ENCODE assay signal across 10 mouse cellular contexts in genomic region chr9:35318537-35319172, GRCm38 (mm10). TPM values are rescaled to one million over a fixed set of nuclear protein-coding genes. Genes with fewer than 3 reads are reported as not detected.
DNase-seq lines count a peak whose midpoint lies in the region; ATAC-seq and TF ChIP-seq lines count a peak whose summit lies in the region.
"Had no signal": no experiment of that assay in that cellular context is flagged by ENCODE, and none has a peak within 500 bp of the region (broad histone marks: within the 10 kb centered on the region; RNA-seq: fewer than 3 reads in every experiment).

No protein-coding gene starts in this region.

- peak overlapping the region; percentile 46; the same call in 1 of the 2 replicates for H3K27ac ChIP-seq in intestine, postnatal 0 days (ENCODE audit: low read depth, low read length)
- H3K27ac ChIP-seq in limb, embryonic 14.5 days (replicated peaks; ENCODE audit: low read depth, low read length) = peak overlapping the region; percentile 21; the same call in 1 of the 2 replicates
- H3K27ac ChIP-seq: liver, embryonic 13.5 days had no signal

- H3K4me2 ChIP-seq in intestine, postnatal 0 days (replicated peaks; ENCODE audit: low read depth) = peak overlapping the region; percentile 55
- no peak overlapping the region for H3K4me2 ChIP-seq in limb, embryonic 14.5 days (replicated peaks; ENCODE audit: low read depth, low read length, severe bottlenecking)
- H3K4me2 ChIP-seq: liver, embryonic 13.5 days had no signal

- no peak overlapping the region for H3K9ac ChIP-seq in intestine, postnatal 0 days (ENCODE audit: low read depth, low read length)
- H3K9ac ChIP-seq in limb, embryonic 14.5 days (ENCODE audit: low read depth, low read length, severe bottlenecking) = no peak overlapping the region
- H3K9ac ChIP-seq: liver, embryonic 13.5 days had no signal

- no peak for TF ChIP-seq CTCF in brain, embryonic 14.5 days (IDR thresholded peaks at IDR 0.05; ENCODE audit: borderline replicate concordance, extremely low read depth, insufficient read depth, insufficient read length)
- no peak for TF ChIP-seq CTCF in intestine, postnatal 0 days (IDR thresholded peaks at IDR 0.05; ENCODE audit: low read depth)

- peaks cover 3% of the 10 kb centered on the region; the same call in 1 of the 2 replicates for H3K27me3 ChIP-seq in intestine, postnatal 0 days (replicated peaks; ENCODE audit: control insufficient read depth, insufficient read depth, low read length)
- no peaks in the 10 kb centered on the region for H3K27me3 ChIP-seq in limb, embryonic 14.5 days (ENCODE audit: control insufficient read depth, insufficient read depth, low read length)
- H3K27me3 ChIP-seq: liver, embryonic 13.5 days had no signal

- no peaks in the 10 kb centered on the region for H3K9me3 ChIP-seq in intestine, postnatal 0 days (ENCODE audit: control insufficient read depth)
- H3K9me3 ChIP-seq in limb, embryonic 14.5 days (ENCODE audit: control insufficient read depth, low read length) = no peaks in the 10 kb centered on the region
- H3K9me3 ChIP-seq: liver, embryonic 13.5 days had no signal

- DNase-seq in embryo, embryonic 10 days (ENCODE audit: low spot score) = peak; percentile 66
- DNase-seq in embryo, embryonic 9.5 days (ENCODE audit: extremely low spot score) = no peak
- peak; percentile 86 for DNase-seq in brain, embryonic 14.5 days (ENCODE audit: low read depth)
- DNase-seq in limb, embryonic 14.5 days (ENCODE audit: low spot score) = peak; percentile 2
- no peak for DNase-seq in cerebellum, postnatal 10 days
- no peak for DNase-seq in left cerebral cortex, postnatal 36 days (ENCODE audit: low spot score in 2 of 2)
- DNase-seq: liver, embryonic 13.5 days; thymus, adult 2 months had no signal

- TF ChIP-seq POLR2A in brain, embryonic 14.5 days (IDR thresholded peaks at IDR 0.05; ENCODE audit: borderline replicate concordance, extremely low read depth, insufficient read depth, insufficient read length, poor library complexity, severe bottlenecking) = no peak
- TF ChIP-seq POLR2A in limb, embryonic 14.5 days (IDR thresholded peaks at IDR 0.05; ENCODE audit: borderline replicate concordance, extremely low read depth, insufficient read depth, insufficient read length) = no peak

- 20% methylated on average over 9 of the region's 9 CpGs for WGBS in intestine, postnatal 0 days
- WGBS in limb, embryonic 14.5 days = 17% methylated on average over 9 of the region's 9 CpGs

- no peak overlapping the region for H3K4me3 ChIP-seq in intestine, postnatal 0 days (ENCODE audit: low read depth, low read length)
- no peak overlapping the region for H3K4me3 ChIP-seq in limb, embryonic 14.5 days (replicated peaks; ENCODE audit: low read length)
- H3K4me3 ChIP-seq: liver, embryonic 13.5 days had no signal

- peak; percentile 86 for ATAC-seq in intestine, postnatal 0 days
- ATAC-seq in limb, embryonic 14.5 days (ENCODE audit: low FRiP score, low read depth) = no peak
- ATAC-seq in inflammation-experienced regulatory T-cells, adult 6 months = no peak

- H3K4me1 ChIP-seq in intestine, postnatal 0 days (replicated peaks; ENCODE audit: control insufficient read depth, insufficient read depth, low read length) = no peaks in the 10 kb centered on the region
- H3K4me1 ChIP-seq in limb, embryonic 14.5 days (ENCODE audit: control insufficient read depth, insufficient read depth, low read length) = peaks cover 48% of the 10 kb centered on the region
- H3K4me1 ChIP-seq: liver, embryonic 13.5 days had no signal

- no peaks in the 10 kb centered on the region for H3K36me3 ChIP-seq in intestine, postnatal 0 days (ENCODE audit: control insufficient read depth, insufficient read depth)
- H3K36me3 ChIP-seq in limb, embryonic 14.5 days (ENCODE audit: control insufficient read depth, insufficient read depth, low read length) = no peaks in the 10 kb centered on the region
- H3K36me3 ChIP-seq: liver, embryonic 13.5 days had no signal

- intact Hi-C loops in left cerebral cortex, postnatal 36 days (cut with DNase I) = no loop called here

RNA-seq across cellular contexts. Expression of gene Rpusd4, which starts 51.0 kb away (rescaled TPM):
- 16.3 and 16.4 TPM in 2 replicates for polyA plus RNA-seq in brain, embryonic 14.5 days (2012; rRNA removed)
- 16.3 and 16.6 TPM in 2 replicates for polyA plus RNA-seq in intestine, postnatal 0 days (2015; fragmentation: Nextera tagmentation; extraction: Ambion mirVana)
- 25.8 and 26.0 TPM in 2 replicates for polyA plus RNA-seq in limb, embryonic 14.5 days (2012; rRNA removed)
- polyA plus RNA-seq in limb, embryonic 14.5 days (2014; fragmentation: Nextera tagmentation; extraction: Ambion mirVana) = 24.9 and 30.8 TPM in 2 replicates
- total RNA-seq in left cerebral cortex, postnatal 36 days (2021) = 1 to 10 TPM; 8.4 to 8.8 TPM
- polyA plus RNA-seq in inflammation-experienced regulatory T-cells, adult 6 months (2017; shearing (Covaris generic)) = 10 to 100 TPM; 31.2 to 40.4 (median 39.0) TPM

RNA-seq across cellular contexts. Expression of gene Fam118b, which starts 51.0 kb away (rescaled TPM):
- polyA plus RNA-seq in brain, embryonic 14.5 days (2012; rRNA removed) = 42.5 and 56.3 TPM in 2 replicates
- 73.5 and 80.7 TPM in 2 replicates for polyA plus RNA-seq in intestine, postnatal 0 days (2015; fragmentation: Nextera tagmentation; extraction: Ambion mirVana)
- polyA plus RNA-seq in limb, embryonic 14.5 days (2012; rRNA removed) = 29.3 and 29.6 TPM in 2 replicates
- 45.3 and 47.9 TPM in 2 replicates for polyA plus RNA-seq in limb, embryonic 14.5 days (2014; fragmentation: Nextera tagmentation; extraction: Ambion mirVana)
- 10 to 100 TPM; 17.7 to 23.8 TPM for total RNA-seq in left cerebral cortex, postnatal 36 days (2021)
- polyA plus RNA-seq in inflammation-experienced regulatory T-cells, adult 6 months (2017; shearing (Covaris generic)) = 10 to 100 TPM; 45.5 to 66.0 (median 60.7) TPM

Comparison
In these comparisons a context has a peak if more than half of its experiments do, and no peak if none do; other contexts are left out.
1. DNase-seq: peak in embryo, embryonic 10 days (single experiment), brain, embryonic 14.5 days (single experiment) and limb, embryonic 14.5 days (single experiment); none in embryo, embryonic 9.5 days (single experiment), cerebellum, postnatal 10 days (0 of 2) and left cerebral cortex, postnatal 36 days (0 of 2).